Comparison of ENCODE assay signal across 13 mouse cellular contexts in genomic region chr11:52369252-52370134, GRCm38 (mm10). TPM values are rescaled to one million over a fixed set of nuclear protein-coding genes. Genes with fewer than 3 reads are reported as not detected.
DNase-seq lines count a peak whose midpoint lies in the region; ATAC-seq and TF ChIP-seq lines count a peak whose summit lies in the region.
"Had no signal": no experiment of that assay in that cellular context is flagged by ENCODE, and none has a peak within 500 bp of the region (broad histone marks: within the 10 kb centered on the region; RNA-seq: fewer than 3 reads in every experiment).

No protein-coding gene starts in this region.

- no peaks in the 10 kb centered on the region for H3K27me3 ChIP-seq in heart, embryonic 15.5 days
- no peaks in the 10 kb centered on the region for H3K27me3 ChIP-seq in limb, embryonic 12.5 days
- H3K27me3 ChIP-seq in limb, embryonic 10.5 days (ENCODE audit: low read depth, poor library complexity, severe bottlenecking) = no peaks in the 10 kb centered on the region
- H3K27me3 ChIP-seq in MEL (ENCODE audit: control insufficient read depth in 1 of 2, insufficient read depth in 2 of 2, low read length in 2 of 2) (no peaks in the 10 kb centered on the region), myocyte (ENCODE audit: control insufficient read depth, insufficient read depth, insufficient read length) (no peaks in the 10 kb centered on the region)
- H3K27me3 ChIP-seq: midbrain, embryonic 15.5 days had no signal

- no peak for TF ChIP-seq EP300 in MEL (IDR thresholded peaks at IDR 0.05; ENCODE audit: low read depth in 1 of 2, low read length in 2 of 2)

- no peak for DNase-seq in heart, postnatal 10 days
- no peak for DNase-seq in limb, embryonic 10.5 days (ENCODE audit: low spot score)
- DNase-seq in MEL (ENCODE audit: low read depth, low spot score) = no peak
- DNase-seq in spleen, postnatal 14 days (ENCODE audit: low spot score in 2 of 2) = no peak
- DNase-seq in cerebellum, postnatal 4 days (ENCODE audit: low spot score in 2 of 2) = no peak
- DNase-seq: right cerebral cortex, postnatal 4 days; thymus, adult 2 months had no signal

- 84% methylated on average over 9 of the region's 9 CpGs for WGBS in heart, embryonic 15.5 days
- WGBS in limb, embryonic 12.5 days = 90% methylated on average over 9 of the region's 9 CpGs
- WGBS in limb, embryonic 10.5 days = 93% methylated on average over 9 of the region's 9 CpGs

- H3K9ac ChIP-seq in heart, embryonic 15.5 days = no peak overlapping the region
- H3K9ac ChIP-seq in limb, embryonic 12.5 days (replicated peaks) = no peak overlapping the region
- H3K9ac ChIP-seq in MEL (ENCODE audit: control insufficient read depth, low read depth, low read length, poor library complexity, severe bottlenecking) = no peak overlapping the region
- H3K9ac ChIP-seq: liver, embryonic 14.5 days; midbrain, embryonic 15.5 days had no signal

- peaks cover 86% of the 10 kb centered on the region for H3K79me2 ChIP-seq in MEL (ENCODE audit: control insufficient read depth, insufficient read depth, low read length, poor library complexity)
- H3K79me2 ChIP-seq in myocyte (ENCODE audit: control insufficient read depth, insufficient read depth) = peaks cover 91% of the 10 kb centered on the region

- peaks cover 81% of the 10 kb centered on the region for H3K4me1 ChIP-seq in heart, embryonic 15.5 days (replicated peaks)
- H3K4me1 ChIP-seq in limb, embryonic 12.5 days (replicated peaks) = peaks cover 30% of the 10 kb centered on the region
- H3K4me1 ChIP-seq in limb, embryonic 10.5 days = peaks cover 15% of the 10 kb centered on the region
- peaks cover 12 to 40% of the 10 kb centered on the region in 2 experiments for H3K4me1 ChIP-seq in MEL (ENCODE audit: control insufficient read depth in 1 of 2, insufficient read depth in 2 of 2, low read length in 2 of 2)

- intact Hi-C loops in heart, postnatal 10 days (cut with DNase I) = no loop called here

- H3ac ChIP-seq in myocyte (ENCODE audit: control insufficient read depth, insufficient read length) = no peak overlapping the region

- H3K27ac ChIP-seq in heart, embryonic 15.5 days = peak overlapping the region; percentile 79
- 0 out of 2 replicates have a peak overlapping the region, but pooled peaks have one; percentile 25 for H3K27ac ChIP-seq in limb, embryonic 12.5 days
- H3K27ac ChIP-seq in limb, embryonic 10.5 days = no peak overlapping the region
- no peak overlapping the region for H3K27ac ChIP-seq in MEL (ENCODE audit: control insufficient read depth, low read depth, low read length)
- H3K27ac ChIP-seq: hindbrain, embryonic 10.5 days; liver, embryonic 14.5 days; midbrain, embryonic 15.5 days had no signal

- TF ChIP-seq RAD21 in MEL (IDR thresholded peaks at IDR 0.05; ENCODE audit: low read depth, low read length) = no peak

- H3K9me3 ChIP-seq in heart, embryonic 15.5 days (replicated peaks) = no peaks in the 10 kb centered on the region
- no peaks in the 10 kb centered on the region for H3K9me3 ChIP-seq in limb, embryonic 12.5 days
- H3K9me3 ChIP-seq in limb, embryonic 10.5 days (replicated peaks) = no peaks in the 10 kb centered on the region
- no peaks in the 10 kb centered on the region for H3K9me3 ChIP-seq in MEL (replicated peaks; ENCODE audit: insufficient read depth, low read length)
- H3K9me3 ChIP-seq: hindbrain, embryonic 10.5 days; midbrain, embryonic 15.5 days had no signal

- peaks cover 4% of the 10 kb centered on the region for H3K36me3 ChIP-seq in heart, embryonic 15.5 days
- peaks cover 4% of the 10 kb centered on the region; the same call in 1 of the 2 replicates for H3K36me3 ChIP-seq in limb, embryonic 12.5 days
- peaks cover 7% of the 10 kb centered on the region for H3K36me3 ChIP-seq in limb, embryonic 10.5 days
- H3K36me3 ChIP-seq in MEL (ENCODE audit: control insufficient read depth in 1 of 2, insufficient read depth in 2 of 2, low read length in 2 of 2) (peaks cover 19 to 46% of the 10 kb centered on the region in 2 experiments), myocyte (ENCODE audit: control insufficient read depth, insufficient read depth) (no peaks in the 10 kb centered on the region)
- H3K36me3 ChIP-seq: midbrain, embryonic 15.5 days had no signal

- TF ChIP-seq POLR2A in MEL (IDR thresholded peaks at IDR 0.05; ENCODE audit: control insufficient read depth in 1 of 2, insufficient read depth in 1 of 2, low read depth in 1 of 2, low read length in 2 of 2, poor library complexity in 1 of 2) (no peak), myocyte (IDR thresholded peaks at IDR 0.05; ENCODE audit: insufficient read length, low read depth) (no peak)

- no peak overlapping the region for H3K4me3 ChIP-seq in heart, embryonic 15.5 days
- H3K4me3 ChIP-seq in limb, embryonic 12.5 days (replicated peaks) = no peak overlapping the region
- H3K4me3 ChIP-seq in limb, embryonic 10.5 days = no peak overlapping the region
- H3K4me3 ChIP-seq in MEL (ENCODE audit: control insufficient read depth in 1 of 2, insufficient read depth in 1 of 2, low read depth in 2 of 2, low read length in 2 of 2) (no peak overlapping the region), myocyte (no peak overlapping the region)
- H3K4me3 ChIP-seq: hindbrain, embryonic 10.5 days; midbrain, embryonic 15.5 days had no signal

- TF ChIP-seq CTCF in MEL (IDR thresholded peaks at IDR 0.05 in 2 of 3, conservative IDR thresholded peaks at IDR 0.05 in 1 of 3; ENCODE audit: control insufficient read depth in 1 of 3, insufficient read depth in 1 of 3, low read depth in 2 of 3, low read length in 3 of 3, poor library complexity in 1 of 3, severe bottlenecking in 1 of 3) = no peak

- no peak for ATAC-seq in heart, embryonic 15.5 days (replicated peaks; ENCODE audit: insufficient number of reproducible peaks, insufficient read depth, low FRiP score, low read depth)
- ATAC-seq in limb, embryonic 12.5 days (ENCODE audit: insufficient number of reproducible peaks, insufficient read depth, low FRiP score, low TSS enrichment, low read depth) = no peak
- ATAC-seq: midbrain, embryonic 15.5 days had no signal

- H3K4me2 ChIP-seq in heart, embryonic 15.5 days = no peak overlapping the region
- H3K4me2 ChIP-seq in limb, embryonic 12.5 days = no peak overlapping the region
- H3K4me2 ChIP-seq in myocyte (ENCODE audit: low read depth) = no peak overlapping the region
- H3K4me2 ChIP-seq: midbrain, embryonic 15.5 days had no signal

TF ChIP-seq in MEL, 35 proteins besides CTCF, POLR2A, EP300 and RAD21:
- no peak for TF ChIP-seq HCFC1 (IDR thresholded peaks at IDR 0.05; ENCODE audit: low read depth, low read length)
- no peak for TF ChIP-seq NRF1 (IDR thresholded peaks at IDR 0.05; ENCODE audit: insufficient read depth, low read depth, low read length, poor library complexity, severe bottlenecking)
- peak; percentile 71 for TF ChIP-seq ZNF384 (IDR thresholded peaks at IDR 0.05; ENCODE audit: low read depth, low read length)
- no peak for TF ChIP-seq NELFE (IDR thresholded peaks at IDR 0.05; ENCODE audit: low read depth, low read length)
- TF ChIP-seq SIN3A (IDR thresholded peaks at IDR 0.05; ENCODE audit: low read length) = 0 out of 2 replicates have a peak, but pooled peaks have one; percentile 24
- TF ChIP-seq ZKSCAN1 (IDR thresholded peaks at IDR 0.05; ENCODE audit: low read depth, low read length) = no peak
- TF ChIP-seq SMC3 (IDR thresholded peaks at IDR 0.05; ENCODE audit: low read depth, low read length) = no peak
- no peak for TF ChIP-seq MXI1 (IDR thresholded peaks at IDR 0.05; ENCODE audit: low read depth, low read length)
- TF ChIP-seq POLR2AphosphoS5 (IDR thresholded peaks at IDR 0.05; ENCODE audit: borderline replicate concordance, low read depth, low read length) = no peak

TF ChIP-seq in myocyte, 11 proteins besides CTCF, POLR2A, EP300 and RAD21:
- TF ChIP-seq CEBPB (IDR thresholded peaks at IDR 0.05; ENCODE audit: insufficient read depth, poor library complexity, severe bottlenecking) (no peak), MYOD1 (IDR thresholded peaks at IDR 0.05; ENCODE audit: control insufficient read depth in 1 of 3, insufficient read length in 2 of 3, low read depth in 2 of 3) (peak in 2 of 3 experiments; percentile 46 to 79), TCF3 (IDR thresholded peaks at IDR 0.05; ENCODE audit: insufficient read length, low read depth) (no peak), E2F4 (IDR thresholded peaks at IDR 0.05; ENCODE audit: insufficient read depth) (no peak)
TF ChIP-seq in myocyte: peak in this region for 1.

RNA-seq across cellular contexts. Expression of gene Vdac1, which starts 8.8 kb away (rescaled TPM):
- 460 and 484 TPM in 2 replicates for polyA plus RNA-seq in heart, embryonic 15.5 days (2015; fragmentation: Nextera tagmentation; extraction: Ambion mirVana)
- total RNA-seq in heart, postnatal 10 days (2021) = 100 to 1,000 TPM; 861 to 884 TPM
- polyA plus RNA-seq in limb, embryonic 12.5 days (2016; fragmentation: Nextera tagmentation; extraction: Ambion mirVana) = 203 and 227 TPM in 2 replicates
- polyA plus RNA-seq in limb, embryonic 10.5 days (2016; fragmentation: Nextera tagmentation; extraction: Ambion mirVana) = 203 and 211 TPM in 2 replicates
- 381 and 395 TPM in 2 replicates for total RNA-seq in MEL (2012; rRNA removed)
- 100 to 1,000 TPM; 257 to 389 TPM for polyA plus RNA-seq in MEL (2012; ENCODE audit: insufficient read depth in 1 of 2, insufficient read length in 2 of 2, low read depth in 1 of 2, low replicate concordance in 2 of 2, missing spikeins in 1 of 2)
- polyA plus RNA-seq in myocyte (2012; fragmentation: generic; extraction: Trizol) = 342 TPM

RNA-seq across cellular contexts. Expression of gene 9530068E07Rik, which starts 26.7 kb away (rescaled TPM):
- polyA plus RNA-seq in heart, embryonic 15.5 days (2015; fragmentation: Nextera tagmentation; extraction: Ambion mirVana) = 165 and 190 TPM in 2 replicates
- total RNA-seq in heart, postnatal 10 days (2021) = 100 to 1,000 TPM; 111 to 117 TPM
- polyA plus RNA-seq in limb, embryonic 12.5 days (2016; fragmentation: Nextera tagmentation; extraction: Ambion mirVana) = 161 and 173 TPM in 2 replicates
- polyA plus RNA-seq in limb, embryonic 10.5 days (2016; fragmentation: Nextera tagmentation; extraction: Ambion mirVana) = 157 and 163 TPM in 2 replicates
- 75.4 and 85.9 TPM in 2 replicates for total RNA-seq in MEL (2012; rRNA removed)
- polyA plus RNA-seq in MEL (2012; ENCODE audit: insufficient read depth in 1 of 2, insufficient read length in 2 of 2, low read depth in 1 of 2, low replicate concordance in 2 of 2, missing spikeins in 1 of 2) (10 to 100 TPM in 1 of 2 experiments, not detected in 1; 75.7 TPM), myocyte (2012; fragmentation: generic; extraction: Trizol) (151 TPM)

Comparison
In these comparisons a context has a peak if more than half of its experiments do, and no peak if none do; other contexts are left out.
1. H3K27ac ChIP-seq: peak in heart, embryonic 15.5 days (single experiment) and limb, embryonic 12.5 days (single experiment); none in limb, embryonic 10.5 days (single experiment) and MEL (single experiment).